Mouse (Mus musculus) embryonic facial prominence, embryonic 11.5 days (tissue): ENCODE measurements at regions not wholly inside any gene's neighbourhood (a gene's known extent, or its start where the extent isn't known, plus 50 kb on each side); places are given as distances from the start of the nearest gene placed in this dataset.

Source experiments
- ATAC-seq: fragments of 200-750 bp; cut with Nextera tagmentation; replicated peaks from 2 replicates; pipeline ENCODE4 v1.8.0; 2017; ENCODE audit warnings: low read depth; ENCODE audit not compliant: insufficient number of reproducible peaks, low FRiP score, low TSS enrichment
- DNase-seq: peaks from one replicate; pipeline ENCODE4 v3.0.0-alpha.2; 2015; ENCODE audit warnings: low spot score
- H3K27ac ChIP-seq: fragments of 300-500 bp; sonication (generic); replicated peaks from 2 replicates; pipeline ENCODE4 v1.5.1; 2014; ENCODE audit warnings: mild to moderate bottlenecking, low read depth, low read length, control low read depth
- H3K27me3 ChIP-seq: fragments of 300-500 bp; sonication (generic); 2 replicates; pipeline ENCODE4 v1.6.1; 2014; ENCODE audit warnings: mild to moderate bottlenecking, low read length, moderate library complexity, mixed read lengths; ENCODE audit not compliant: control insufficient read depth, insufficient read depth
- H3K36me3 ChIP-seq: fragments of 300-500 bp; sonication (generic); replicated peaks from 2 replicates; pipeline ENCODE4 v1.6.1; 2014; ENCODE audit warnings: low read depth, mild to moderate bottlenecking, low read length, moderate library complexity, mixed read lengths; ENCODE audit not compliant: control insufficient read depth, insufficient read depth
- H3K4me1 ChIP-seq: fragments of 300-500 bp; sonication (generic); 2 replicates; pipeline ENCODE4 v1.6.1; 2014; ENCODE audit warnings: low read length, mixed read lengths; ENCODE audit not compliant: control insufficient read depth, insufficient read depth
- H3K4me2 ChIP-seq: fragments of 300-500 bp; sonication (generic); 2 replicates; pipeline ENCODE4 v1.6.1; 2014; ENCODE audit warnings: low read depth, mild to moderate bottlenecking, control low read depth, low read length, moderate library complexity
- H3K4me3 ChIP-seq: fragments of 300-500 bp; sonication (generic); 2 replicates; pipeline ENCODE4 v1.5.1; 2014; ENCODE audit warnings: low read depth, low read length, control low read depth
- H3K9ac ChIP-seq: fragments of 300-500 bp; sonication (generic); replicated peaks from 2 replicates; pipeline ENCODE4 v1.6.1; 2014; ENCODE audit warnings: mild to moderate bottlenecking, control low read depth, low read length
- H3K9me3 ChIP-seq: fragments of 300-500 bp; sonication (generic); replicated peaks from 2 replicates; pipeline ENCODE4 v1.6.1; 2016; ENCODE audit warnings: mild to moderate bottlenecking, low read length, inconsistent platforms, mixed read lengths; ENCODE audit not compliant: control insufficient read depth
- WGBS: fragments of 180-500 bp; shearing (Covaris S2); extraction: QIAGEN DNeasy Blood & Tissue Kit; methylation state at CpG from one replicate; pipeline ENCODE4 v1.1.7; 2014; 5-methylcytosine and 5-hydroxymethylcytosine counted together

GRCm38 (mm10) chr12:15912491-15912890, 95.8 kb upstream of the Trib2 start:
- DNase-seq: no peak
- Histone ChIP-seq H3K36me3 (no peaks in the 10 kb centered on the region), H3K9ac (no peak overlapping the region), H3K4me1 (no peaks in the 10 kb centered on the region), H3K4me2 (no peak overlapping the region), H3K4me3 (no peak overlapping the region), H3K9me3 (no peaks in the 10 kb centered on the region), H3K27ac (no peak overlapping the region), H3K27me3 (no peaks in the 10 kb centered on the region)
- no peak for ATAC-seq
- WGBS: 90% methylated on average over 3 of the region's 3 CpGs

GRCm38 (mm10) chr12:15911254-15911991, 94.7 kb upstream of the Trib2 start:
- Histone ChIP-seq H3K4me1 (no peaks in the 10 kb centered on the region), H3K27me3 (no peaks in the 10 kb centered on the region), H3K9me3 (no peaks in the 10 kb centered on the region), H3K27ac (no peak overlapping the region), H3K4me3 (no peak overlapping the region), H3K4me2 (no peak overlapping the region), H3K36me3 (no peaks in the 10 kb centered on the region), H3K9ac (no peak overlapping the region)
- ATAC-seq (no peak), DNase-seq (no peak)
- 88% methylated on average over 1 of the region's 1 CpGs for WGBS

- Histone ChIP-seq H3K36me3 (no peaks in the 10 kb centered on the region), H3K9ac (no peak overlapping the region), H3K27ac (no peak overlapping the region), H3K4me1 (no peaks in the 10 kb centered on the region), H3K27me3 (no peaks in the 10 kb centered on the region), H3K4me2 (no peak overlapping the region), H3K4me3 (no peak overlapping the region), H3K9me3 (no peaks in the 10 kb centered on the region)
- 82% methylated on average over 2 of the region's 2 CpGs for WGBS
- DNase-seq (no peak), ATAC-seq (no peak)
These were observed 80.8 kb upstream of the Trib2 start for GRCm38 (mm10) chr12:15897539-15897938.

GRCm38 (mm10) chr12:15896511-15896910, 79.8 kb upstream of the Trib2 start:
- WGBS: 78% methylated on average over 3 of the region's 3 CpGs
- DNase-seq (no peak), ATAC-seq (no peak)
- Histone ChIP-seq H3K4me2 (no peak overlapping the region), H3K9me3 (no peaks in the 10 kb centered on the region), H3K4me1 (no peaks in the 10 kb centered on the region), H3K36me3 (no peaks in the 10 kb centered on the region), H3K27me3 (no peaks in the 10 kb centered on the region), H3K9ac (no peak overlapping the region), H3K4me3 (no peak overlapping the region), H3K27ac (no peak overlapping the region)

- H3K36me3 ChIP-seq: no peaks in the 10 kb centered on the region
- no peaks in the 10 kb centered on the region for H3K27me3 ChIP-seq
- H3K4me1 ChIP-seq: no peaks in the 10 kb centered on the region
- H3K27ac ChIP-seq: no peak overlapping the region
- DNase-seq (no peak), ATAC-seq (no peak)
- no peak overlapping the region for H3K4me2 ChIP-seq
- WGBS: 41% methylated on average over 2 of the region's 2 CpGs
- H3K9ac ChIP-seq: no peak overlapping the region
- H3K4me3 ChIP-seq: no peak overlapping the region
- no peaks in the 10 kb centered on the region for H3K9me3 ChIP-seq
These were observed 78.5 kb upstream of the Trib2 start for GRCm38 (mm10) chr12:15895215-15895614.

- Histone ChIP-seq H3K27me3 (no peaks in the 10 kb centered on the region), H3K9me3 (no peaks in the 10 kb centered on the region), H3K4me2 (no peak overlapping the region), H3K27ac (no peak overlapping the region), H3K36me3 (no peaks in the 10 kb centered on the region), H3K4me3 (no peak overlapping the region), H3K9ac (no peak overlapping the region), H3K4me1 (no peaks in the 10 kb centered on the region)
- 42% methylated on average over 1 of the region's 1 CpGs for WGBS
- ATAC-seq (no peak), DNase-seq (no peak)
These were observed 73.9 kb upstream of the Trib2 start for GRCm38 (mm10) chr12:15890591-15890990.

GRCm38 (mm10) chr12:15879907-15880430, 63.2 kb upstream of the Trib2 start:
- Histone ChIP-seq H3K27ac (no peak overlapping the region), H3K36me3 (no peaks in the 10 kb centered on the region), H3K4me2 (no peak overlapping the region), H3K9ac (no peak overlapping the region), H3K4me3 (no peak overlapping the region), H3K27me3 (no peaks in the 10 kb centered on the region), H3K9me3 (no peaks in the 10 kb centered on the region), H3K4me1 (no peaks in the 10 kb centered on the region)
- ATAC-seq: no peak
- WGBS: 79% methylated on average over 7 of the region's 7 CpGs
- DNase-seq: no peak
